Mouse (Mus musculus): Measurements from ENCODE around the gene Slfn4. TPM values are rescaled to one million over a fixed set of nuclear protein-coding genes. Genes with fewer than 3 reads are reported as not detected.
"Not testable (repeated sequence)": the region's sequence is repeated elsewhere in the genome, so short reads cannot be mapped to it uniquely, and the experiment has no call there.

The Slfn4 gene
- polyA plus RNA-seq (2012; rRNA removed): 2.0 TPM in 2 replicates

DNA sequence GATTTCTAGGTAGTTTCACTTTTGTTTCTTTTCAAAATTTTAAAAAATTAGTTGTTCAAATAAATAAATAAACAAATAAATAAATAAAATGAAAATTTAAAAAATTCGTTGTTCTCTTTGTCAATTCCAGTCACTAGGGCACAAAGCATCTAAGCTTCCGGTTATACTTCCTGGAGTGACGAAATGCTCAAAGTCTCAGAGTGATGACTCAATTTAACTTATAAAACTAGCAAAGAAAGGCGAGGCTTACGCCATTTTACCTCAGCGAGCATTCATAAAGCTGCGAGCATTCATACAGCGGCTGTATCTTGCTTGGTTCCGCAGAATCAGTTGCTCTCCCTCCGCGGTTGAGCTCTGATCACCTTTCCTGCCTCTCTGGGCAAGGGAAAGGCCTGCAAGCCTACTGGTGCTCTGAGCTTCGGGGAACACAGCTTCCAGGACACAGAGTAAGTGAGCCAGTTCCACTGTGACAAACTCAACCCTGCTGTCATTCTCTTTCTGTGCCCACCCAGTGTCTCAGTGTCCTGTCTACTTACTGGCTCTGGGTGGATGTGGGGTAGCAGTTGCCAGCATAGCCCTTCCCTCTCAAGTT, at the start of gene Slfn4:
TSS of gene Slfn4 (plus strand) at position 239 of the 592 bp plus-strand sequence.
- WGBS: 58% methylated on average over 12 of the region's 12 CpGs
- peak; percentile 11 for DNase-seq (ENCODE audit: low read depth, low spot score)

GRCm38 (mm10) chr11:83125633-83126032, 49.4 kb upstream of the Slfn4 start:
- WGBS: 80% methylated on average over 1 of the region's 1 CpGs
- DNase-seq (ENCODE audit: low read depth, low spot score): not testable (repeated sequence)

DNA sequence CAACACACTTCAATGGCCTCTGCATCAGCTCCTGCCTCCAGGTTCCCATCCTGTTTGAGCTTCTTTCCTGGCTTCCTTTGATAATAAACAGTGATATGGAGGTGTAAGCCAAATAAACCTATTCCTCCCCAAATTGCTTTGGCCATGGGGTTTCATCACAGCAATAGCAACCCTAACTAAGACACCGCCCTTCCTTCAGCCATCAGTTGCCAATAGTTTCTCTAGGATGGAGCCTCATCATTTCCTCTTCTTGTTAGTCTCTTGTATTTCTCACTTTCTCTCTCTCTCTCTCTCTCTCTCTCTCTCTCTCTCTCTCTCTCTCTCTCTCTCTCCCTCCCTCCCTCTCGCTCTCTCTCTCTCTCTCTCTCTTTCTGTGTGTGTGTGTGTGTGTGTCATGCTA, 37.7 kb upstream of the Slfn4 start:
- no CpG with 5 or more reads among the region's 2 CpGs for whole genome bisulfite sequencing
- DNase-seq (ENCODE audit: low read depth, low spot score): not testable (repeated sequence)

DNA sequence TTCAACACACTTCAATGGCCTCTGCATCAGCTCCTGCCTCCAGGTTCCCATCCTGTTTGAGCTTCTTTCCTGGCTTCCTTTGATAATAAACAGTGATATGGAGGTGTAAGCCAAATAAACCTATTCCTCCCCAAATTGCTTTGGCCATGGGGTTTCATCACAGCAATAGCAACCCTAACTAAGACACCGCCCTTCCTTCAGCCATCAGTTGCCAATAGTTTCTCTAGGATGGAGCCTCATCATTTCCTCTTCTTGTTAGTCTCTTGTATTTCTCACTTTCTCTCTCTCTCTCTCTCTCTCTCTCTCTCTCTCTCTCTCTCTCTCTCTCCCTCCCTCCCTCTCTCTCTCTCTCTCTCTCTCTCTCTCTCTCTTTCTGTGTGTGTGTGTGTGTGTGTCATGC, 26.0 kb upstream of the Slfn4 start:
- not testable (repeated sequence) for DNase-seq (ENCODE audit: low read depth, low spot score)
- WGBS: no CpG with 5 or more reads among the region's 1 CpGs

- 65% methylated on average over 12 of the region's 12 CpGs for WGBS
- DNase-seq (ENCODE audit: low read depth, low spot score): no peak
Observed at GRCm38 (mm10) chr11:83191134-83191893, 16.3 kb downstream of the Slfn4 start, which contains the start of gene Slfn3. Slfn3 (plus strand) TSS chr11:83191330.

DNA sequence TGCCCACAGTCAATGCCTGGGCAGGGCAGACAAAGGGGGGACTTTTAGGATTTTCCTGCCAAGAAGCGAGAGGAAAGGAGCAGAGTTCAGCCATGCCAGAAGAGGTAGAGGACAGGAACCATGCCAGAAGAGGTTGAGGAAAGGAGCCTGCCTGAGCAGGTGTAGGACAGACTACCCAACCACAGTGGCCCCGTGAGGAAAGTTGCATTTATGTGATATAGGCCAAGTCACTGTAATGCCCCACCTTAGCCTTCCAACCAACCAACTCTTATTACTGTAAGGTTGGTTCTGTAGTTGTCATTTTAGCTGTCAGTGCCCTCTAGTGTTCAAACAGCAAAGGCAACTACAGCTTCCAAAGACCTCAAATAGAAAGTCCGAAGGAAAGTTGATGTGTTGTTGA, 17.0 kb downstream of the Slfn4 start:
- 47% methylated on average over 3 of the region's 3 CpGs for WGBS
- DNase-seq (ENCODE audit: low read depth, low spot score): no peak

GRCm38 (mm10) chr11:83205002-83205401, 30.0 kb downstream of the Slfn4 start:
- DNase-seq (ENCODE audit: low read depth, low spot score): no peak

- WGBS: 74% methylated on average over 1 of the region's 1 CpGs
- DNase-seq (ENCODE audit: low read depth, low spot score): no peak
Observed at GRCm38 (mm10) chr11:83216119-83216518, 41.1 kb downstream of the Slfn4 start.

DNA sequence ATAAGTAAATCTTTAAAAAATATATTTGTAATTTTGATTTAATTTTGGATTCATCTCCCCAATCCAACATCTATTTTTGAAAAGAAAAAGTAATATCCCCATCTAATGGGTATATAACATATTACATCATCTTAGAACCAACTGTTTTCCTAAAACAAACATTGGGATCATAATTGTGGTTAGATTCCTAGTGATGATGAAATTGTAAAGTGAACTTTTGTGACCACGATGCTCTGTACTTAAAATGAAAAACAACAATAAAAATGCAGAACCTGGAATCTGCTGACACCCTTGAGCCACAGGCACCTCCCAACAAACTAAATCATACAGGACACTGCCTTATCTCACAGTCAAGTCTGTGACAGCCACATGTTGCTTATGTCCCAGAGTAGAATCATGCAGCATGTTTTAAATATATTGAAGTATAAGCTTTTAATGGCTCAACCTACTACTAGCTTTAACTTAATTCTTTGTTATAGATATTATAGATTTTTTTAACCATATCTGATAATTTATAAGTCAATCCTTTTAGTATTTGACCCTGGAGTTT, 46.4 kb downstream of the Slfn4 start:
- DNase-seq (ENCODE audit: low read depth, low spot score): no peak

GRCm38 (mm10) chr11:83223367-83223766, 48.4 kb downstream of the Slfn4 start:
- DNase-seq (ENCODE audit: low read depth, low spot score): no peak
- WGBS: 69% methylated on average over 7 of the region's 7 CpGs

More for the DNA sequence above, 46.4 kb downstream of the Slfn4 start:
- 22% methylated on average over 1 of the region's 1 CpGs for WGBS

GRCm38 (mm10) chr11:83223793-83224192, 48.8 kb downstream of the Slfn4 start:
- WGBS: 79% methylated on average over 5 of the region's 5 CpGs
- not testable (repeated sequence) for DNase-seq (ENCODE audit: low read depth, low spot score)

GRCm38 (mm10) chr11:83224217-83224616, 49.2 kb downstream of the Slfn4 start:
- 74% methylated on average over 9 of the region's 9 CpGs for WGBS
- no peak for DNase-seq (ENCODE audit: low read depth, low spot score)

DNA sequence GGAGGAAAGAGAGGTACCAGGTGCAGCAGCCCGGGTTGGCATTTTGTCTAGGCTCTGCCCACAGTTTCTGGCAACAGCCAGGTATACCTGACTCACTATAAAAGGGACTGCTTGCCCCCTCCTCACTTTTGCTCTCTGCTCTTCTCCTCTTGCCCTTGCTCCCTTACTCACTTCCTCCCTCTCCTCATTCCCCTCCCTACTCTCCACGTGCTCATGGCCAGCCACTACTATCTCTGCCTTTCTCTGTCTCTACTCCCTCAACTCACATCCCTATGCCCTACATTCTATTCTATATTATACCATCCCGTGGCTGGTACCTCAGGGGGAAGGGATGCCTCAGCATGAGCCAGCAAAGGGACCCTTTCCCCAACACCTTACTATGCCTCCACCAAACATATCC, 49.8 kb downstream of the Slfn4 start:
- 50% methylated on average over 3 of the region's 3 CpGs for WGBS

DNA sequence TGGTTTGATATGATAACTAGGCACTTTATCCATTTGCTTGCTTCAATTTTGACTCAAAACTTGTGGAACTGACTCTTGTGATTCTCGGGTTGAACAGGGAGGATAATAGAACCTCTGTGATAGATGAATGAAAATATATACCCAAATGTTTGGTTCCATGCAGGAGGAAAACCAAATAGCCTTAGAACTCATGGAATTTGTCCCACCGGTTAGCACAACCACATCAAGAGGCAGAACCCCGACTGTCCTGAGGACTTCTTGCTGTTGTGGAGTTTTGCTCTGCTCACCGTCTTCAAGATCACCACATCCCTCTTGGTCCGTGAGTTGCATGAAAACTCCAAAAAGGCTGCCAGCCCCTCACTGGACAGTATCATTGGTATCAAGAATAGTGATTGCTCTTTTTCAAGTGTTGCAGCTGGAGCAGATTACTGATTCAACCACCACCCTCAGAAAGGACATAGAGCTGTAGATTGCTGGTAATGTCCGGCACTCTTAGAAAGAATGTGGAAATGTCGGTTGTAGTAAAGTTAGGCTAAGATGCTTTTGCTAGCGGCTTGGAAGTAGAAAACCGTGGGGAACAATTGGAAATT, 50.5 kb downstream of the Slfn4 start:
- DNase-seq (ENCODE audit: low read depth, low spot score): no peak
- 83% methylated on average over 9 of the region's 9 CpGs for WGBS

More for the DNA sequence above, 49.8 kb downstream of the Slfn4 start:
- DNase-seq (ENCODE audit: low read depth, low spot score): no peak

GRCm38 (mm10) chr11:83227926-83228723, 53.1 kb downstream of the Slfn4 start:
- no peak for DNase-seq (ENCODE audit: low read depth, low spot score)
- whole genome bisulfite sequencing: 84% methylated on average over 7 of the region's 7 CpGs

GRCm38 (mm10) chr11:83230966-83231365, 56.0 kb downstream of the Slfn4 start:
- no peak for DNase-seq (ENCODE audit: low read depth, low spot score)
- WGBS: 62% methylated on average over 3 of the region's 3 CpGs

DNA sequence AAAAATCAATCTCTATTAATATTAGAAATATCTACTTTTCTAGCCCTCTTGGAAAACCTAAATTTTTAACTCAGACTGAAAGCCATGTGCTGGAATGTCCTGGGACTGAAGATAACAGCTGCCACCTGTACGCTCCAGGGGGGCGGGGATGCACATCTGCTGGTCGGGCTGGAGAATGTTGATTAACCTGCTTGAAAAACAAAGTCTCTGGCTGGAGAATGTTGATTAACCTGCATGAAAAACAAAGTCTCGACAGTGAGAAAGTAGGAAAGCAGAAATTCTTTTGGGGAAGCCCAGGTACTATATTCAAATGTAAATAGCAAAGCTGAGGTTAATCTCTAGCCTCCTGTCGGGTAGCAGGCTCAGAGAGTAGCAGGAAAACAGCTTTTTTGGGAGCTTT, 58.6 kb downstream of the Slfn4 start:
- WGBS: 34% methylated on average over 5 of the region's 5 CpGs
- not testable (repeated sequence) for DNase-seq (ENCODE audit: low read depth, low spot score)

GRCm38 (mm10) chr11:83237390-83237789, 62.4 kb downstream of the Slfn4 start:
- not testable (repeated sequence) for DNase-seq (ENCODE audit: low read depth, low spot score)
- 67% methylated on average over 9 of the region's 9 CpGs for WGBS

DNA sequence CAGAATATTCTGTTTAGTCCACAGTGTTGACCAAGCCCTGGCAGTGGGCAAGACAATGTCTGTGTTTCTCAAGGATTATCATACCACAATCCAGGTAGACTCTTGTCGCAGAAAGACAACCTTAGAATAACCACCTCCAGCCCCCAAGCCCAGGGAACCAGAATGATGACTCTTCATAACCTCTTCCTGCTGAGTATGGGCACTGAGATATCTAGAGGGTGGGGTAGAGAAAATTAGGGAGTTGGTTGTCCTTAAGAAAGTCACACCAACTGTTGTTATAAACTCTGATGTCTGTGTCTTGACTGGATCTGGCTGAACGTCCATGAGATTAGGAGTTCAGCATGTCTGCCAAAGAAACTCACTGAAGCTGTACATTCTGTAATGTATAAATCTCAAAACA, 63.4 kb downstream of the Slfn4 start:
- DNase-seq (ENCODE audit: low read depth, low spot score): no peak
- 86% methylated on average over 2 of the region's 2 CpGs for WGBS

- 19% methylated on average over 2 of the region's 2 CpGs for WGBS
- DNase-seq (ENCODE audit: low read depth, low spot score): no peak
Observed at GRCm38 (mm10) chr11:83239811-83240210, 64.8 kb downstream of the Slfn4 start.

Data from large intestine, adult 2 months (tissue).